Mouse (Mus musculus): ENCODE data around the gene Tspan5. TPM values are rescaled to one million over a fixed set of nuclear protein-coding genes. Genes with fewer than 3 reads are reported as not detected.

Tspan5 gene
- polyA plus RNA-seq, 1 experiment from 2014 or later: 11.5 TPM

- no peak overlapping the region for H3K4me3 ChIP-seq (ENCODE audit: low read length)
- H3K4me1 ChIP-seq (ENCODE audit: control insufficient read depth, insufficient read depth, low read length): peaks cover 5% of the 10 kb centered on the region; the same call in 1 of the 2 replicates
- H3K9me3 ChIP-seq (ENCODE audit: control insufficient read depth, low read length): no peaks in the 10 kb centered on the region
- no peak for ATAC-seq
- no peaks in the 10 kb centered on the region for H3K27me3 ChIP-seq (replicated peaks; ENCODE audit: control insufficient read depth, insufficient read depth, low read length)
- no peak overlapping the region for H3K4me2 ChIP-seq (ENCODE audit: low read depth, low read length)
- H3K27ac ChIP-seq (ENCODE audit: low read length): no peak overlapping the region
- no peak overlapping the region for H3K9ac ChIP-seq (ENCODE audit: low read depth, low read length)
- no peaks in the 10 kb centered on the region for H3K36me3 ChIP-seq (ENCODE audit: control insufficient read depth, insufficient read depth, low read length)
- 87% methylated on average over 8 of the region's 8 CpGs for WGBS
Observed at GRCm38 (mm10) chr3:138912504-138912903, 170.5 kb downstream of the Tspan5 start.

DNA sequence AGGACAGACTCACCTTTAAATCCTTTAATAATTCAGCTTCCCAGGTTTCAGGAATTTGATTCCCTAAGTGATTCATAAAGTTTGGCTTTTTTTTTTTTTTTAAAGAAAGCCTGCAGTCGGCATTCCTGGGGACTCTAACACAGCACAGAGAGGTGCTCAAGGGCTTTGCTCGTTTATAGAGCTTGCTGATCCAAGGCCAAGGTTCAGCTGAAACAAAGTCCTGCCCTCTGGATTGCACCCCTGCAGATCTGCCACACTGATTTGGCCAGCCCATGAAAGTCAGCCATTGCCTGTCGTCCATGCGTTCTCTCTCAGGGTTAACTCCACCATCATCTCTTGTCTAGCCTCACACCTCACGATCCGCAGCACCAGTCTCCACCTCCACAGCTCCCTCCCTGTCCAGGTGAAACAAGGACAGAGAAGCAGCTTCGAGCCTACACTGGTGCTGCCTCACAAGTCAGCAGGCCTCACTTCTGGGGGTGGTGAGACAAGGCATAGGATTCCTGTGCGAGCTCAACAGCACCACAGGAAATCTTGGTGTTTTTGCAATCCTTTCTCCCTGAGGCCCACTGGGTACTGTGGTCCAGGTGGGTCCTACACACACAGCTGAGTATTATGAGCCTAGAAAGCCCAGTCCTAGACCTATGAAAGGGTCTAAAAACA lies 172.8 kb downstream of the Tspan5 start:
- Histone ChIP-seq H3K4me2 (ENCODE audit: low read depth, low read length) (no peak overlapping the region), H3K9ac (ENCODE audit: low read depth, low read length) (no peak overlapping the region), H3K9me3 (ENCODE audit: control insufficient read depth, low read length) (no peaks in the 10 kb centered on the region), H3K36me3 (ENCODE audit: control insufficient read depth, insufficient read depth, low read length) (no peaks in the 10 kb centered on the region), H3K4me1 (ENCODE audit: control insufficient read depth, insufficient read depth, low read length) (peaks cover 5% of the 10 kb centered on the region; the same call in 1 of the 2 replicates), H3K27me3 (replicated peaks; ENCODE audit: control insufficient read depth, insufficient read depth, low read length) (no peaks in the 10 kb centered on the region), H3K4me3 (ENCODE audit: low read length) (no peak overlapping the region), H3K27ac (ENCODE audit: low read length) (no peak overlapping the region)
- peak; percentile 93 for ATAC-seq
- WGBS: 43% methylated on average over 8 of the region's 8 CpGs

DNA sequence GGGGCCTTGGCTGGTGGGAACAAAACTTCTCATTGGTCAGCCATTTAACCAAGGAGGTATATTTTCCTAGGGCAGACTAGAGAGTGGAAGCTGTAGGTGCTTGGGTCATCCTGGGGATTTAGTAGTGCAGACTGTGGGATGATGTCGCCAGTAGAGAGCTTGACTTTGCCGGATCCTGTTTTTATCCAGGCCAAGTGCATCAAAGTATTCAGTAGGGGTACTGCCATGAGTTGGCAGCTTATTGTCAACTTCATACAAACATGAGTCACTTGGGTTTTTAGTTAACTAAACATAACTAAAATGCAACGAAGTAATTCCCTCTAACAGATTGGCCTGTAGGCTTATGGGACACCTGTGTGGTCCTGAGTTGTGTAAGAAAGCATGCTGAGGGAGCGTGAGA lies 174.6 kb downstream of the Tspan5 start:
- H3K4me3 ChIP-seq (ENCODE audit: low read length): no peak overlapping the region
- 86% methylated on average over 4 of the region's 4 CpGs for WGBS
- no peaks in the 10 kb centered on the region for H3K36me3 ChIP-seq (ENCODE audit: control insufficient read depth, insufficient read depth, low read length)
- ATAC-seq: no peak
- H3K4me2 ChIP-seq (ENCODE audit: low read depth, low read length): no peak overlapping the region
- no peaks in the 10 kb centered on the region for H3K27me3 ChIP-seq (replicated peaks; ENCODE audit: control insufficient read depth, insufficient read depth, low read length)
- peaks cover 5% of the 10 kb centered on the region; the same call in 1 of the 2 replicates for H3K4me1 ChIP-seq (ENCODE audit: control insufficient read depth, insufficient read depth, low read length)
- H3K27ac ChIP-seq (ENCODE audit: low read length): no peak overlapping the region
- H3K9me3 ChIP-seq (ENCODE audit: control insufficient read depth, low read length): no peaks in the 10 kb centered on the region
- H3K9ac ChIP-seq (ENCODE audit: low read depth, low read length): no peak overlapping the region

DNA sequence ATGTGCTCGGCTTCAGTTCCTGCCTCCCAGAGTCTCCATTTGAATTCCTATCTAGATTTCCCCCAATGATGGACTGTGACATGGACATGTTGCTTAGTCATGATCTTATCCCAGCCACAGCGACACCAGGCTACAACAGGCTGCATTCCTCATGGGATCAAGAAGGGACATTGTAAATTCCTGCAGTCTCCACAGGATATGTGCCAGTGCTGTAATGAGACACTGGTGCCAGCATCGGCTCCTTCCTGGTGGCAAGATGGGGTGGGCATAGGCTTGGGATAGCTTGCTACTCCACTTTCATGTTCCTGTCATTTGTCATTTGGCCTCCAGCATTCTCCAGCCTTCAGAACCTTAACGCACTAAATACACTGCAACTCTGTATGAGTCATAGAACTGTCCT lies 175.0 kb downstream of the Tspan5 start:
- no peak for ATAC-seq
- H3K4me1 ChIP-seq (ENCODE audit: control insufficient read depth, insufficient read depth, low read length): peaks cover 5% of the 10 kb centered on the region; the same call in 1 of the 2 replicates
- H3K9ac ChIP-seq (ENCODE audit: low read depth, low read length): no peak overlapping the region
- no peak overlapping the region for H3K27ac ChIP-seq (ENCODE audit: low read length)
- no peaks in the 10 kb centered on the region for H3K36me3 ChIP-seq (ENCODE audit: control insufficient read depth, insufficient read depth, low read length)
- H3K4me3 ChIP-seq (ENCODE audit: low read length): no peak overlapping the region
- no peaks in the 10 kb centered on the region for H3K9me3 ChIP-seq (ENCODE audit: control insufficient read depth, low read length)
- H3K4me2 ChIP-seq (ENCODE audit: low read depth, low read length): no peak overlapping the region
- WGBS: 79% methylated on average over 4 of the region's 4 CpGs
- H3K27me3 ChIP-seq (replicated peaks; ENCODE audit: control insufficient read depth, insufficient read depth, low read length): no peaks in the 10 kb centered on the region

GRCm38 (mm10) chr3:138918241-138918640 lies 176.2 kb downstream of the Tspan5 start:
- 91% methylated on average over 4 of the region's 4 CpGs for WGBS
- H3K4me1 ChIP-seq (ENCODE audit: control insufficient read depth, insufficient read depth, low read length): peaks cover 5% of the 10 kb centered on the region; the same call in 1 of the 2 replicates
- ATAC-seq: no peak

GRCm38 (mm10) chr3:138926161-138926560 lies 184.2 kb downstream of the Tspan5 start:
- no peak overlapping the region for H3K4me2 ChIP-seq (ENCODE audit: low read depth, low read length)
- H3K9ac ChIP-seq (ENCODE audit: low read depth, low read length): no peak overlapping the region
- H3K9me3 ChIP-seq (ENCODE audit: control insufficient read depth, low read length): no peaks in the 10 kb centered on the region
- no peak overlapping the region for H3K27ac ChIP-seq (ENCODE audit: low read length)
- H3K27me3 ChIP-seq (replicated peaks; ENCODE audit: control insufficient read depth, insufficient read depth, low read length): no peaks in the 10 kb centered on the region
- H3K4me1 ChIP-seq (ENCODE audit: control insufficient read depth, insufficient read depth, low read length): no peaks in the 10 kb centered on the region
- ATAC-seq: no peak
- no peak overlapping the region for H3K4me3 ChIP-seq (ENCODE audit: low read length)
- WGBS: 93% methylated on average over 8 of the region's 8 CpGs
- no peaks in the 10 kb centered on the region; the same call in 1 of the 2 replicates for H3K36me3 ChIP-seq (ENCODE audit: control insufficient read depth, insufficient read depth, low read length)

More at GRCm38 (mm10) chr3:138918241-138918640, 176.2 kb downstream of the Tspan5 start:
- H3K9ac ChIP-seq (ENCODE audit: low read depth, low read length): no peak overlapping the region
- no peak overlapping the region for H3K4me3 ChIP-seq (ENCODE audit: low read length)
- H3K27me3 ChIP-seq (replicated peaks; ENCODE audit: control insufficient read depth, insufficient read depth, low read length): no peaks in the 10 kb centered on the region
- H3K36me3 ChIP-seq (ENCODE audit: control insufficient read depth, insufficient read depth, low read length): no peaks in the 10 kb centered on the region
- H3K4me2 ChIP-seq (ENCODE audit: low read depth, low read length): no peak overlapping the region
- no peak overlapping the region for H3K27ac ChIP-seq (ENCODE audit: low read length)
- no peaks in the 10 kb centered on the region for H3K9me3 ChIP-seq (ENCODE audit: control insufficient read depth, low read length)

DNA sequence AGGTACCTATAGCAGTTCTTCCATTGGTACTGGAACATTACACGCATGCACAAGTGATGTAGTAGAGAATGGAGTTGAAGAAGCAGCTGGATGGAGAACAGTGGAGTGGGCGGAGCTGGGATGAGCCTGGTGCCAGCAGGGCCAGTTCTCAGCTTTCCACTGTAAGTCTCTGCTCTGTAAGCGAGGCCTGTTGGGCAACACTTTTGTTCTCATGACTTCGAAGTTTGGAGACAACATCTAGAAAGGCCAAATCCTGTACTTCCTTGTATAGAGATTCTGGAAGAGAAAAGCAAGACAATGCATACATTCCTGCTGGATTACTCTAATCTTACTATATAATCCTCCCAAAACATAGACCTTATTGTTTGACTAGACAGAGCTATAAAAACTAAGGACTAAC lies 185.4 kb downstream of the Tspan5 start:
- 93% methylated on average over 4 of the region's 4 CpGs for WGBS
- no peaks in the 10 kb centered on the region for H3K27me3 ChIP-seq (replicated peaks; ENCODE audit: control insufficient read depth, insufficient read depth, low read length)
- no peaks in the 10 kb centered on the region; the same call in 1 of the 2 replicates for H3K36me3 ChIP-seq (ENCODE audit: control insufficient read depth, insufficient read depth, low read length)
- H3K4me2 ChIP-seq (ENCODE audit: low read depth, low read length): no peak overlapping the region
- no peak overlapping the region for H3K4me3 ChIP-seq (ENCODE audit: low read length)
- no peaks in the 10 kb centered on the region for H3K9me3 ChIP-seq (ENCODE audit: control insufficient read depth, low read length)
- no peak overlapping the region for H3K27ac ChIP-seq (ENCODE audit: low read length)
- H3K9ac ChIP-seq (ENCODE audit: low read depth, low read length): no peak overlapping the region
- H3K4me1 ChIP-seq (ENCODE audit: control insufficient read depth, insufficient read depth, low read length): no peaks in the 10 kb centered on the region
- no peak for ATAC-seq

DNA sequence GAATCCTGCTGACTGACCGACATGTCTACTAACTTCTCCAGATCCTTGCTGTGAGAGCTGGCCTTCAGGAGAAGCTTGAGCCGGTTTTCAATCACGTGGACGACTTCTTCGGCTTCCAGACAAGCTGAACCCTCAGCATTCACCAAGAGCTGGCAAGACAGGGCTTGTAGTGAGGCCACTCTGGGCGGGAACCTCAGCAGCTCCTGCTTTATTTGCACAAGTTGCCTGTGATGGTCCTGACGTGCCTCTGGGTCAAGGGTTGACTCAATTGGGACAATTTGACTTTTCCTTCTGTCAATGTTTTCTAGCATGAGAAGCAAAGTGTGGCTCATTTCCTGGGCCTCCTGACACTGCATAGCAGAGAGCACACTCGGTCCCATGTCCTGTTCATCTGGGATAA lies 194.8 kb downstream of the Tspan5 start:
- Histone ChIP-seq H3K36me3 (ENCODE audit: control insufficient read depth, insufficient read depth, low read length) (peaks cover 13% of the 10 kb centered on the region), H3K9me3 (ENCODE audit: control insufficient read depth, low read length) (no peaks in the 10 kb centered on the region), H3K4me3 (ENCODE audit: low read length) (no peak overlapping the region), H3K27ac (ENCODE audit: low read length) (no peak overlapping the region), H3K4me1 (ENCODE audit: control insufficient read depth, insufficient read depth, low read length) (0 out of 2 replicates have a peak, but pooled peaks cover 3% of the 10 kb centered on the region), H3K4me2 (ENCODE audit: low read depth, low read length) (no peak overlapping the region), H3K9ac (ENCODE audit: low read depth, low read length) (no peak overlapping the region), H3K27me3 (replicated peaks; ENCODE audit: control insufficient read depth, insufficient read depth, low read length) (no peaks in the 10 kb centered on the region)
- ATAC-seq: no peak
- WGBS: 79% methylated on average over 8 of the region's 8 CpGs

DNA sequence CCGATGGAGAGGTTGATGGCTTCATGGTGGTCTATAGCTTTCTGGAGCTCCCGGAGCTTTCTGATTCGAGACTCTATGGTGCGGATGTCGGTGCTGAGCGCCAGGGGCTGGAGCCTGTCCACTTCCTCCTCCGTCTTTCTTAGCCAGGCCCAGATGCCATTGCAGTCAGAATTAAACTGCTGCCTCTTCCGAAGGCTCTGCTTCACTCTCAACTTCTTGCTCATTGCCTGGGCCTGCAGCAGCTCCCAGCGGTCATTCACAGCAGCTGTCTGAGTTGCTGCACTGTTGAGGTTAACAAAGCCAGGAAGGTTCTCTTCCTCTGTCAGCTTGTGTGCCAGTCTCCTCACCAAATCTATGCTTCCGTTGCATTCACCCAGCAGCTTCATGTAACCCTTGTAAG lies 195.2 kb downstream of the Tspan5 start:
- Histone ChIP-seq H3K9ac (ENCODE audit: low read depth, low read length) (no peak overlapping the region), H3K4me1 (ENCODE audit: control insufficient read depth, insufficient read depth, low read length) (0 out of 2 replicates have a peak, but pooled peaks cover 3% of the 10 kb centered on the region), H3K36me3 (ENCODE audit: control insufficient read depth, insufficient read depth, low read length) (peaks cover 13% of the 10 kb centered on the region), H3K4me2 (ENCODE audit: low read depth, low read length) (no peak overlapping the region), H3K4me3 (ENCODE audit: low read length) (no peak overlapping the region), H3K27ac (ENCODE audit: low read length) (no peak overlapping the region), H3K27me3 (replicated peaks; ENCODE audit: control insufficient read depth, insufficient read depth, low read length) (no peaks in the 10 kb centered on the region), H3K9me3 (ENCODE audit: control insufficient read depth, low read length) (no peaks in the 10 kb centered on the region)
- ATAC-seq: no peak
- 95% methylated on average over 10 of the region's 10 CpGs for WGBS

DNA sequence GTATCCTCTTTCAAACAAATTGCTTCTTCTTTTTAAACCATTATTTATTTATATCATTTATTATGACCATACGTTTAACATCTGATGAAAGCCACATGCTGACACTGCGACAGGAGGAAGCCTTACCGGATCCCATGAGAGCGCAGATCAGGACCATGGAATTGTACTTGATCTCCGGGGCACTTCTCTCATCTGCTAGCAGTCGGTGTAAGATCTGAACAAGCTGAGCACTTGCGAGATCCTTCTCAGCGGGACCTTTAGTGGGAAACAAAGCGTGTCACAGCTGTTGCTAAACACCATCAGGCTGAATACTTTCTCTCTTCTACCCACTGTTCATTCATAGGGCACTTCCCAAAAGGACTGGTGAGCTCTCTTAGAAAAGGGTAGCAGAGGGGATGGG lies 199.6 kb downstream of the Tspan5 start:
- no peak for ATAC-seq
- 0 out of 2 replicates have a peak, but pooled peaks cover 3% of the 10 kb centered on the region for H3K4me1 ChIP-seq (ENCODE audit: control insufficient read depth, insufficient read depth, low read length)
- 60% methylated on average over 9 of the region's 9 CpGs for WGBS
- H3K9ac ChIP-seq (ENCODE audit: low read depth, low read length): no peak overlapping the region
- peaks cover 15% of the 10 kb centered on the region for H3K36me3 ChIP-seq (ENCODE audit: control insufficient read depth, insufficient read depth, low read length)
- H3K27ac ChIP-seq (ENCODE audit: low read length): no peak overlapping the region
- no peaks in the 10 kb centered on the region for H3K9me3 ChIP-seq (ENCODE audit: control insufficient read depth, low read length)
- no peaks in the 10 kb centered on the region for H3K27me3 ChIP-seq (replicated peaks; ENCODE audit: control insufficient read depth, insufficient read depth, low read length)
- H3K4me3 ChIP-seq (ENCODE audit: low read length): no peak overlapping the region
- no peak overlapping the region for H3K4me2 ChIP-seq (ENCODE audit: low read depth, low read length)
